Comparison of ENCODE assay signal across 21 mouse cellular contexts in genomic region chr17:43587278-43587677, GRCm38 (mm10). TPM values are rescaled to one million over a fixed set of nuclear protein-coding genes. Genes with fewer than 3 reads are reported as not detected.
"Had no signal": no experiment of that assay in that cellular context is flagged by ENCODE, and none has a peak within 500 bp of the region (broad histone marks: within the 10 kb centered on the region; RNA-seq: fewer than 3 reads in every experiment).

No protein-coding gene starts in this region.

- H3K27me3 ChIP-seq: lung, embryonic 15.5 days; megakaryocyte, embryonic 14.5 days; neural tube, embryonic 12.5 days; stomach, embryonic 15.5 days had no signal

- H3K36me3 ChIP-seq: lung, embryonic 15.5 days; neural tube, embryonic 12.5 days; stomach, embryonic 15.5 days had no signal

- H3K4me2 ChIP-seq: lung, embryonic 15.5 days; midbrain, embryonic 11.5 days; neural tube, embryonic 12.5 days; stomach, embryonic 15.5 days had no signal

- DNase-seq: lung, adult 2 months; lung, postnatal 14 days; lung, postnatal 36 days; midbrain, embryonic 14.5 days; right cerebral cortex, postnatal 14 days; thymus, adult 2 months; thymus, postnatal 25 days; thymus, postnatal 4 days had no signal

- H3K4me1 ChIP-seq: megakaryocyte, embryonic 14.5 days; stomach, embryonic 15.5 days had no signal

- H3K27ac ChIP-seq: lung, embryonic 15.5 days; macrophage; neural tube, embryonic 12.5 days; stomach, embryonic 15.5 days; stomach, postnatal 0 days had no signal

- H3K9me3 ChIP-seq: lung, embryonic 15.5 days; neural tube, embryonic 12.5 days; stomach, embryonic 15.5 days had no signal

- ATAC-seq: lung, postnatal 0 days had no signal

- H3K4me3 ChIP-seq: lung, embryonic 15.5 days; megakaryocyte, embryonic 14.5 days; neural tube, embryonic 12.5 days; stomach, embryonic 15.5 days had no signal

- H3K9ac ChIP-seq: lung, embryonic 15.5 days; neural tube, embryonic 12.5 days; stomach, embryonic 15.5 days had no signal

RNA-seq across cellular contexts. Expression of gene Tdrd6, which starts 42.8 kb away (rescaled TPM):
- total RNA-seq: megakaryocyte progenitor cell, adult 5-6 weeks; monocyte, adult 5-6 weeks; neutrophil, adult 5-6 weeks had no signal
- polyA plus RNA-seq: lung, embryonic 15.5 days; macrophage; midbrain, embryonic 11.5 days; spleen, adult 2 months had no signal

RNA-seq across cellular contexts. Expression of gene Ankrd66, which starts 43.8 kb away (rescaled TPM):
- total RNA-seq: megakaryocyte progenitor cell, adult 5-6 weeks; midbrain, postnatal 0 days had no signal
- polyA plus RNA-seq: neural tube, embryonic 12.5 days; stomach, postnatal 0 days; thymus, adult 2 months had no signal
